Mouse (Mus musculus) WW6 (cell line): ENCODE measurements at regions not wholly inside any gene's neighbourhood (a gene's known extent, or its start where the extent isn't known, plus 50 kb on each side); places are given as distances from the start of the nearest gene placed in this dataset.

Source experiments
- DNase-seq: peaks from one replicate; pipeline ENCODE4 v3.0.0-alpha.2; 2013; ENCODE audit warnings: low read depth, low spot score

GRCm38 (mm10) chr5:133310979-133311890 lies 768.1 kb upstream of the Auts2 start:
- DNase-seq, result no peak

GRCm38 (mm10) chr5:133267887-133268286 lies 724.7 kb upstream of the Auts2 start:
- DNase-seq, result no peak

DNA sequence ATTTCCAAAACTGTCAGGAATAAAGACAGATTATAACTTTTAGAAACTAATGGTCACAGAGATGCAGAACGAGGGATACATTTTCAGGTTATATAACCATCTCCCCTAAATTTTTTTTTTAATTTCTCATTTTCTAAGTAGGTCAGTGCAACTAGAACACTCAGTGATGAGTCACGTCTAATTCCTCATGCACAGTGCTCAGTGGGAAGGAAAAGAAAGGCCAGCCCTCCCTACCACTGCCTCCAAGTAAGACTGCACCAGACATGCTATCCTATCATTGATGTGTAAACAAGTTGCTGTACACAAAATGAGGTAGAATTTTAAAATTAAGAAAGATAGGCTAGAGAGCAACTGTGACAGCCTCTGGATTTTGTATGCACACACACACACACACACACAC lies 724.2 kb upstream of the Auts2 start:
- no peak for DNase-seq

- no peak for DNase-seq
These were observed 721.8 kb upstream of the Auts2 start for GRCm38 (mm10) chr5:133264976-133265375.

- DNase-seq, result no peak
These were observed 675.7 kb upstream of the Auts2 start for GRCm38 (mm10) chr5:133218801-133219200.

- DNase-seq, result no peak
These were observed 655.4 kb upstream of the Auts2 start for GRCm38 (mm10) chr5:133198546-133198945.

DNA sequence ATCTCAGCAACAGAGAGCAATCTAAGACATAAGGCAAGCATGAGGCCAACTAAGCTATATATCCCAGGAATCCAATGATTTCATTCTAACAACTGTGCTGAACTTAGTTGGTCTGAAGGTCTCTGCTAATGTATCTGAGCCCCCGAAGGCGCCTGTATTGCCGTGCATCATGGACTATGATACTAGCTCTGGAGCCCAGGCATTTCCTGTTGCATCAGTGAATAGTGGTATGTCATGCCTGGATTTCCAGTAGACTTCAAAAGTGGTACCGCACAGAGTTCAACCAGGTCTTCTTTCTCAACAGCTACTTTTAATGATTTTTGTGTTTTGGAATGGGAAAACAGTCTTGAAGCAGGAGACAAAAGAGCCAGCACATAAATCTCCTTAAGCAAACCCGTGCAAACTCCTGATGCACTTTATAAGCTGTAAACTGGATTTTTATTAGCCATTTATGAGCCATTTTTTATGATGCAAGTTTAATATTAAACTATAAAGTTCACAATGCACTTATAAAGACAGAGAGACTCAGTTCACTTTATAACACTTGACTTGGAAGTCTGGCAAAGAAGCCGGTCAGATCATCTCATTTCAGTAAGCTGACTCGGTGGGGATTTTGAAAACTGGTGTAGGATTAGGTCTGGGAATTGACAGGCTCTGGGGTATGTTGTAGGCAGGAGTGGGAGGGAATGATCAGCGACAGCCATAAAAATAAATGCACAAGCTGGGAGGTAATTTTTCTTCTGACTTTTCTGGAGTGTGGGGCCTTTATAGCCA lies 646.8 kb upstream of the Auts2 start:
- no peak for DNase-seq

GRCm38 (mm10) chr5:133175636-133176035 lies 632.5 kb upstream of the Auts2 start:
- DNase-seq, result no peak

DNA sequence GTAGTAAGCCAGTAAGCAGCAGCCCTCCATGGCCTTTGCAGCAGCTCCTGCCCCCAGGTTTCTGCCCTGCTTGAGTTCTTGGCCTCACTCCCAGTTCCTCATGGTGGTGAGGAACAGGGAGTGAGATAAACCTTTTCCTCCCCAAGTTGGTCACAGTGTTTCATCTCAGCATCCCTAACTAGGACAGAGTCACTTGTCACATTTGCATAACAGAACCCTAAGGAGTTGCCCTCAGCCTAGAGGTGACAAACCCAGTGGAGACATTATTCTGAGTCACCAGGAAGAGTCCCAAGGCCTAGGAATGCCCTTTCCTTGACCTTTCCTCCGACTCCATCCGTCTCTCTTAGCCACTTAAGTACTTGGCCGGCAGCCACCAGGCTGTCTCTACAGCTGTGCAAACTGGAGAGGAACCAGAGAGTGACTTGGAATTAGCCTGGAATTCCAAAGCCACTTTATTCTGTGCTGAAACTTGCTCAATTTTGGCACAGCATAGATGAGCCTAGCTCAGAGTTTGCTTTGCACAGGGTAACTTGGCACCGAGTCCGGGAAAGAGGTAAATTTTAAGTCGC lies 630.1 kb upstream of the Auts2 start:
- no peak for DNase-seq

DNA sequence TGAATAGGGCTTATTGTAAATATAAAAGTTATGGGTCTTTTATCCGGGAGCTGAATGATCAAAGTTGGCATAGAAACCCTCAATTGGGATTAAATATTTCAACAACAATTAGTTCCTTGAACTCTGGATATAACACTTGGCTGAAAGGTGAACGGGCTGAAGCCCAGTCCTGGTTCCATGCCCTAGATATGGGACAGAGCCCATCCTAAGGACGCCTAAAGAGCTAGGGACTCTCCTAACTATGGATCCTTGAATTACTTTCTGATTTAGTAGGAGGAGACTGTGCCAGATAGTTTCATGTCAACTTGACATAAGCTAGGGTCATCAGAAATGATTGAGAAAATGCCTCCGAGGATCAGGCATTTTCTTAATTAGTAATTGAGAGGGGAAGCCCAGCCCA lies 629.5 kb upstream of the Auts2 start:
- DNase-seq, result no peak

DNA sequence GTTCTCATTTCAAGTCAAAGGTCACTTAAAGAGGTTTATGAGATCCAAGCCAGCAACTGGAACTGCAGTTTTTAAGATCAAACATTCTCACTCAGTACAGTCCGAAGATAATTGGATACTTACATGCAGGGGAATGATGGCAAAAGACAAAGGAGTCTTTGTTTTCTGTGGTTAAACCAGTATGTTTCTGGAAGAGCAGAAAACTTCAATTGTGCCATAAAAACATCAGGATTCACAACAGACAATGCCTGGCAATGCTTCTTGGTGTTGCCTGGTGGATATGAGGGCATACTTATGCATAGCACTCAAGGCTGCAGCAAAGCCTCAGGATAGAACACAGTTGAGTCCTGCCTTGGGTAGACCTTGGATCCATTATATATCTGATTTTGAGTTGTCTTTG lies 628.1 kb upstream of the Auts2 start:
- DNase-seq, result no peak

- DNase-seq, result no peak
These were observed 624.4 kb upstream of the Auts2 start for GRCm38 (mm10) chr5:133167576-133167975.

DNA sequence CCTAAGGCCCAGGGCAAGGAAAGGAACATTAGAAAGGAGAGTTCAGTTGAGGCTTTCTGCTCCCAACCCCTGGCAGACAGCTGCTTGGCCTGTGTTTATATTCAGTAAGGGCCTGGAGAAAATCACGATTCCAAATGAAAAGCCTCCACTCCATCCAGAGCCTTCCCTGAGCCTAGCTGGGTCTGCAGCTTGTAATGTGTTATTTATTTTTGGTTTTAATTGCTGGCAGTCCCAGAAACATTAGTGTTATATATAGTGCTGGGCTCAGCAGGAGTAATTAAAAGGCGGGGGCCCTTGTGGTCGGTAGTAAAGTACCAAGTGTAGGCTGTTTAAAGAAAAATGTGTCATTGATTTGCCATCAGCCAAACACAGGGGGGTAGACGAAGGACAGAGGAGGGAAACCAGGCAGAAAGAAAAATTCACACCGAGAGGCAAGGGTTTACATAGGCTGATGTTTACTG lies 623.9 kb upstream of the Auts2 start:
- DNase-seq, result no peak

DNA sequence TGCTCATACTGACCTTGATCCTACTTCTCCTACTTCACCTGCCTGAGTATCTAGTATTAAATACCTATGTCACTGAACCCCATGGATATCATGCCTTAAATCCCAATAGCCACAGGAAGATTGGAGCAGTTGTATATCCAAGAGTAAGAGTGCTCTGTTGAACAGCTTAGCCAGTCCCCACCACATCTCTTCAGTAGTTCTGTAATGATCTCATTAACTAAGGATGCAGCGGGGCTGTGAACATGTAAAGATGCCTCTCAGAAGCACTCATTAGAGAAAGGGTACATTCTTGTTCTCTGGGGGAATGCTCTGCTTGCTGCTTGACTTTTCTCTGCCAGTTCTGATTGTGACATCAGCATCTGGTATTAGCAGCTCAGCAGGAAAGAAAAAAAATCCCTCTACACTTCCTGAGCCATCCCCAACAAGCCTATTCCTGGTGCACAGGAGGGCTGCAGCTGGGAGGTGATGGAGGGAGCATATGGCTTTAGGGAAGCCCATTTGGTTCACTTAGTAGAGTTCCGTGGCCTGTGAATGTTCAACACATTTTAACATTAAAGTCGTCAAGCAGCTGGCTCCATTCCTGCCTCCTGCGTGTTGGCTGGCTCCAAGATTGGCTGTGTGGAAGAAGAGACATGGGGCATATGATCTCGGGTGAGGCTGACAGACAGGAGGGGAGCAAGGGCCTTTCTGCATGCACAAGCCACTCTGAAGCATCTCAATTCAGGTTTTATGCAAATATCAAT lies 613.1 kb upstream of the Auts2 start:
- DNase-seq, result no peak

- DNase-seq, result no peak
These were observed 602.9 kb upstream of the Auts2 start for GRCm38 (mm10) chr5:133145996-133146395.

GRCm38 (mm10) chr5:133143679-133144078 lies 600.5 kb upstream of the Auts2 start:
- no peak for DNase-seq

GRCm38 (mm10) chr5:133142401-133143115 lies 599.4 kb upstream of the Auts2 start:
- DNase-seq, result no peak

GRCm38 (mm10) chr5:133131042-133131441 lies 587.9 kb upstream of the Auts2 start:
- DNase-seq, result no peak

- DNase-seq, result no peak
These were observed 587.2 kb upstream of the Auts2 start for GRCm38 (mm10) chr5:133130316-133130715.

GRCm38 (mm10) chr5:133124223-133124622 lies 581.1 kb upstream of the Auts2 start:
- no peak for DNase-seq

DNA sequence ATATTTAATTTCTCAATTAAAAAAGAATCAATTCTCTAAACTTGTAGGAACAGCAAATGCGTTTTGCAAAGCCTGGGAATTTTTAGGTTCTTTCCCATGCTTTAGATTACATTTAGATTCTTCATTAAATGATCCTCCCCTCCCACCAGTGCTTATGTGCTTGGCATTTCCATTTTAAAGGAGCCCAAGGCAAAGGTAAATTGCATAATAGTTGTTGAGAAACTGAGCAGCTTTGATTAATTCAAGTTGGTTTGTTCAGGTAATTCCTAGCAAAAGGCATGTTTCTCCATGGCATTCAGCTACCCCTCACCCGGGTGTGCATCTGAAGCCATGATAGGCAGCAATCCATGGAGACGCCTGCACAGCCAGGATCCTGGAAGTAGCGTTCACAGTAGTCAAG lies 570.8 kb upstream of the Auts2 start:
- no peak for DNase-seq
